Mouse (Mus musculus) megakaryocyte-erythroid progenitor cell, adult 5-6 weeks (primary cell): ENCODE data around the gene Olfr433. TPM values are rescaled to one million over a fixed set of nuclear protein-coding genes. Genes with fewer than 3 reads are reported as not detected.

Experiments used
- total RNA-seq, 2 experiments: library from RNA; stranded (forward) in 1 of 2; stranded (reverse) in 1 of 2; fragments of 200-1000, 215-1000 nt in 1 of 2; fragments of >200 nt in 1 of 2; fragmentation: Nextera tagmentation in 1 of 2; gene quantifications; 2 replicates each; pipeline ENCODE4 v1.2.3; 2014 to 2017

Gene Olfr433
- total RNA-seq, 2 experiments from 2014 or later, result not detected

Other genes starting within 250 kb of the Olfr433 start
- gene Ifi211, start 127.7 kb upstream of the Olfr433 start, total RNA-seq (2014; fragmentation: Nextera tagmentation), result not detected in 2 replicates
- gene Ifi211, start 127.7 kb upstream of the Olfr433 start, total RNA-seq (2017), result 2.6 and 4.1 TPM in 2 replicates
- 39.2 and 48.4 TPM in 2 replicates for gene Mndal, start 98.2 kb upstream of the Olfr433 start, total RNA-seq (2014; fragmentation: Nextera tagmentation)
- gene Mndal, start 98.2 kb upstream of the Olfr433 start, total RNA-seq (2017), result 48.0 and 63.2 TPM in 2 replicates
- 21.6 and 24.5 TPM in 2 replicates for gene Ifi203, start 98.0 kb upstream of the Olfr433 start, total RNA-seq (2014; fragmentation: Nextera tagmentation)
- 9.5 and 28.7 TPM in 2 replicates for gene Ifi203, start 98.0 kb upstream of the Olfr433 start, total RNA-seq (2017)
- not detected in 2 replicates for gene Ifi202b, start 58.0 kb upstream of the Olfr433 start, total RNA-seq (2014; fragmentation: Nextera tagmentation)
- not detected in 2 replicates for gene Ifi202b, start 58.0 kb upstream of the Olfr433 start, total RNA-seq (2017)
- gene Ifi205, start 8.9 kb upstream of the Olfr433 start, total RNA-seq (2014; fragmentation: Nextera tagmentation), result not detected in 2 replicates
- 2.9 and 3.1 TPM in 2 replicates for gene Ifi205, start 8.9 kb upstream of the Olfr433 start, total RNA-seq (2017)
- gene Olfr432, start 8.5 kb downstream of the Olfr433 start, total RNA-seq (2014; fragmentation: Nextera tagmentation), result not detected in 2 replicates
- not detected in 2 replicates for gene Olfr432, start 8.5 kb downstream of the Olfr433 start, total RNA-seq (2017)
- gene Olfr430, start 25.9 kb downstream of the Olfr433 start, total RNA-seq (2014; fragmentation: Nextera tagmentation), result not detected in 2 replicates
- gene Olfr430, start 25.9 kb downstream of the Olfr433 start, total RNA-seq (2017), result not detected in 2 replicates
- not detected in 2 replicates for gene Olfr429, start 43.6 kb downstream of the Olfr433 start, total RNA-seq (2014; fragmentation: Nextera tagmentation)
- not detected in 2 replicates for gene Olfr429, start 43.6 kb downstream of the Olfr433 start, total RNA-seq (2017)
- not detected in 2 replicates for gene Olfr427, start 56.2 kb downstream of the Olfr433 start, total RNA-seq (2014; fragmentation: Nextera tagmentation)
- gene Olfr427, start 56.2 kb downstream of the Olfr433 start, total RNA-seq (2017), result not detected in 2 replicates
- gene Olfr231, start 80.5 kb downstream of the Olfr433 start, total RNA-seq (2014; fragmentation: Nextera tagmentation), result not detected in 2 replicates
- not detected in 2 replicates for gene Olfr231, start 80.5 kb downstream of the Olfr433 start, total RNA-seq (2017)
- not detected in 2 replicates for gene Olfr424, start 90.8 kb downstream of the Olfr433 start, total RNA-seq (2014; fragmentation: Nextera tagmentation)
- not detected in 2 replicates for gene Olfr424, start 90.8 kb downstream of the Olfr433 start, total RNA-seq (2017)
- gene Olfr420, start 114.9 kb downstream of the Olfr433 start, total RNA-seq (2014; fragmentation: Nextera tagmentation), result not detected in 2 replicates
- gene Olfr420, start 114.9 kb downstream of the Olfr433 start, total RNA-seq (2017), result not detected in 2 replicates
- 39.3 and 44.3 TPM in 2 replicates for gene Spta1, start 132.1 kb downstream of the Olfr433 start, total RNA-seq (2014; fragmentation: Nextera tagmentation)
- 50.4 and 72.5 TPM in 2 replicates for gene Spta1, start 132.1 kb downstream of the Olfr433 start, total RNA-seq (2017)
- gene Olfr419, start 211.4 kb downstream of the Olfr433 start, total RNA-seq (2014; fragmentation: Nextera tagmentation), result not detected in 2 replicates
- not detected in 2 replicates for gene Olfr419, start 211.4 kb downstream of the Olfr433 start, total RNA-seq (2017)